Mouse (Mus musculus) lung, adult 2 months (tissue): ENCODE measurements around the gene Prss42.

ENCODE experiments used
- CTCF ChIP-seq: fragments of 200-500 bp; IDR thresholded peaks from 2 replicates; pipeline ENCODE4 v1.5.1; 2011; ENCODE audit warnings: mild to moderate bottlenecking, low read length, control low read depth; ENCODE audit not compliant: insufficient read depth
- POLR2A ChIP-seq: fragments of 200-500 bp; IDR thresholded peaks from 2 replicates; pipeline ENCODE4 v1.6.1; 2011; ENCODE audit warnings: low read depth, mild to moderate bottlenecking, control low read depth, low read length, borderline replicate concordance; ENCODE audit errors: extremely low read depth

GRCm38 (mm10) chr9:110779242-110779913, 18.6 kb upstream of the Prss42 start:
- TF ChIP-seq CTCF, result no peak
- TF ChIP-seq POLR2A, result no peak
